Mouse (Mus musculus): ENCODE results near the gene Tppp3. TPM values are rescaled to one million over a fixed set of nuclear protein-coding genes. Genes with fewer than 3 reads are reported as not detected.

Tppp3 gene
- polyA plus RNA-seq, 1 experiment: 3.5 TPM

GRCm38 (mm10) chr8:105445296-105446126 is 25.8 kb downstream of the Tppp3 start:
- Histone ChIP-seq H3K4me3 (replicated peaks; ENCODE audit: control insufficient read depth, low read depth, low read length) (no peak overlapping the region), H3K4me1 (ENCODE audit: control insufficient read depth, insufficient read depth, low read length) (no peaks in the 10 kb centered on the region), H3K27ac (ENCODE audit: control insufficient read depth, insufficient read depth, low read depth, low read length, poor library complexity) (no peak overlapping the region)
- WGBS: 66% methylated on average over 11 of the region's 11 CpGs
- no peak for TF ChIP-seq CTCF (IDR thresholded peaks at IDR 0.05; ENCODE audit: control insufficient read depth, insufficient read depth, low read length)
- TF ChIP-seq POLR2A (IDR thresholded peaks at IDR 0.05; ENCODE audit: borderline replicate concordance, control insufficient read depth, low read depth, low read length): no peak

GRCm38 (mm10) chr8:105442661-105443060 is 28.7 kb downstream of the Tppp3 start:
- Histone ChIP-seq H3K4me3 (replicated peaks; ENCODE audit: control insufficient read depth, low read depth, low read length) (no peak overlapping the region), H3K4me1 (ENCODE audit: control insufficient read depth, insufficient read depth, low read length) (no peaks in the 10 kb centered on the region), H3K27ac (ENCODE audit: control insufficient read depth, insufficient read depth, low read depth, low read length, poor library complexity) (no peak overlapping the region)
- TF ChIP-seq POLR2A (IDR thresholded peaks at IDR 0.05; ENCODE audit: borderline replicate concordance, control insufficient read depth, low read depth, low read length) (no peak), CTCF (IDR thresholded peaks at IDR 0.05; ENCODE audit: control insufficient read depth, insufficient read depth, low read length) (no peak)
- 78% methylated on average over 5 of the region's 5 CpGs for WGBS

- Histone ChIP-seq H3K4me3 (replicated peaks; ENCODE audit: control insufficient read depth, low read depth, low read length) (no peak overlapping the region), H3K4me1 (ENCODE audit: control insufficient read depth, insufficient read depth, low read length) (no peaks in the 10 kb centered on the region), H3K27ac (ENCODE audit: control insufficient read depth, insufficient read depth, low read depth, low read length, poor library complexity) (no peak overlapping the region)
- WGBS: 12% methylated on average over 6 of the region's 6 CpGs
- TF ChIP-seq CTCF (IDR thresholded peaks at IDR 0.05; ENCODE audit: control insufficient read depth, insufficient read depth, low read length) (peak; percentile 48; the same call in 1 of the 2 replicates), POLR2A (IDR thresholded peaks at IDR 0.05; ENCODE audit: borderline replicate concordance, control insufficient read depth, low read depth, low read length) (no peak)
These were observed 29.9 kb downstream of the Tppp3 start for GRCm38 (mm10) chr8:105441433-105441832.

- WGBS: 58% methylated on average over 5 of the region's 5 CpGs
- peak; percentile 47; the same call in 1 of the 2 replicates for TF ChIP-seq CTCF (IDR thresholded peaks at IDR 0.05; ENCODE audit: control insufficient read depth, insufficient read depth, low read length)
- TF ChIP-seq POLR2A (IDR thresholded peaks at IDR 0.05; ENCODE audit: borderline replicate concordance, control insufficient read depth, low read depth, low read length): no peak
- no peaks in the 10 kb centered on the region for H3K4me1 ChIP-seq (ENCODE audit: control insufficient read depth, insufficient read depth, low read length)
- no peak overlapping the region for H3K4me3 ChIP-seq (replicated peaks; ENCODE audit: control insufficient read depth, low read depth, low read length)
- no peak overlapping the region for H3K27ac ChIP-seq (ENCODE audit: control insufficient read depth, insufficient read depth, low read depth, low read length, poor library complexity)
These were observed 32.5 kb downstream of the Tppp3 start for GRCm38 (mm10) chr8:105438865-105439264.

DNA sequence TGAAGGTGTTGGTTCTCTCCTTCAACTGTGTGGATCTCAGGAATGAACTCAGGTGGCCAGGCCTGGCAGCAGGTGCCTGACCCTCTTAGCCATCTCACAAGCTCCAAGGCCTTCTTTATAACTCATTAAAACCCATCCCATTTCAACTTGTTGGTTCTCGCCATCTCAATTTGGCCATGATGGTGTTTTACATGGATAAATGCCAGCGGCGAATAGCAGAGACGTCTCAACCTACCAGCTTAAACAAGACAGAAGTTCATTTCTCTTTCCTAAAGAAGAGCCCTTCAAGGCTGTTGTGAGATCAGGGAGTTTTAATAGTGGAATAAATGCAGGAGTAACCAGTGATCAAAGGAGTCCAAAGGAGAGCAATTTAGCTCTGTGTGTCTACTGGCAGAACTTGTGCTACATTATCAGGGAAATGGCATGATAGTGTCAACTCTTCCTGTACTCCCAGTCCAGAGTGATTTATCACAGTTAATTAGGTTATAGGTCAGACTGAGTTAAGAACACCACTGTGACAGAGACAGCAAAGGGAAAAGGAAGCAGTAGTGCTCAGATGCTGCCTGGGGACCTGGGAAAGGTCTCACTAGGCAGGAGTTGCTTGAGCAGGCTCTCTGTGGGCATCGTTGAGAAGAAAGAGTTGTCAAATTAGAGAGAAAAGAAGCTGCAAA is 34.1 kb downstream of the Tppp3 start:
- H3K4me1 ChIP-seq (ENCODE audit: control insufficient read depth, insufficient read depth, low read length): no peaks in the 10 kb centered on the region
- no peak overlapping the region for H3K4me3 ChIP-seq (replicated peaks; ENCODE audit: control insufficient read depth, low read depth, low read length)
- TF ChIP-seq POLR2A (IDR thresholded peaks at IDR 0.05; ENCODE audit: borderline replicate concordance, control insufficient read depth, low read depth, low read length): no peak
- TF ChIP-seq CTCF (IDR thresholded peaks at IDR 0.05; ENCODE audit: control insufficient read depth, insufficient read depth, low read length): no peak
- H3K27ac ChIP-seq (ENCODE audit: control insufficient read depth, insufficient read depth, low read depth, low read length, poor library complexity): no peak overlapping the region
- WGBS: 82% methylated on average over 5 of the region's 5 CpGs

- Histone ChIP-seq H3K27ac (ENCODE audit: control insufficient read depth, insufficient read depth, low read depth, low read length, poor library complexity) (no peak overlapping the region), H3K4me3 (replicated peaks; ENCODE audit: control insufficient read depth, low read depth, low read length) (no peak overlapping the region), H3K4me1 (ENCODE audit: control insufficient read depth, insufficient read depth, low read length) (no peaks in the 10 kb centered on the region)
- TF ChIP-seq POLR2A (IDR thresholded peaks at IDR 0.05; ENCODE audit: borderline replicate concordance, control insufficient read depth, low read depth, low read length): no peak
- no peak for TF ChIP-seq CTCF (IDR thresholded peaks at IDR 0.05; ENCODE audit: control insufficient read depth, insufficient read depth, low read length)
- WGBS: 76% methylated on average over 5 of the region's 5 CpGs
These were observed 35.1 kb downstream of the Tppp3 start for GRCm38 (mm10) chr8:105436218-105436617.

DNA sequence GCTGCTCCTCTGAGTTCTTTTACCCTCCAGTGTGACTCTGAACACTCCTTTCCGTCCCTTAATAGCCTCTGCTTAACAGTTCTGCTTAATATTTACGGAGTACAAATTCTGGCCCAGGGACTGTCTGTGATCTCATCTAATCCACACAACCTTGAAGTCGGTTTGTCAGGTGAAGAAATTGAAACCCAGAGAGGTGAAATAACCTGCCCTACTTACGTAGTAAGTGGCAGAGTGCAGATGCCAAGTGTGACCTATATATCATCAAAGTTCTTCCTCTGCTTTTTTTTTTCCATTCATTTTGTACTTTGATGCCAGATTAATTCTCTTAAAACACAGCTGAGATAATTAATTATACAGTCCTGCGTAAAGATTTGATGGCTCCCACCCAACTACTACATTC is 37.2 kb downstream of the Tppp3 start:
- Histone ChIP-seq H3K4me1 (ENCODE audit: control insufficient read depth, insufficient read depth, low read length) (no peaks in the 10 kb centered on the region), H3K4me3 (replicated peaks; ENCODE audit: control insufficient read depth, low read depth, low read length) (no peak overlapping the region), H3K27ac (ENCODE audit: control insufficient read depth, insufficient read depth, low read depth, low read length, poor library complexity) (no peak overlapping the region)
- TF ChIP-seq POLR2A (IDR thresholded peaks at IDR 0.05; ENCODE audit: borderline replicate concordance, control insufficient read depth, low read depth, low read length): no peak
- no peak for TF ChIP-seq CTCF (IDR thresholded peaks at IDR 0.05; ENCODE audit: control insufficient read depth, insufficient read depth, low read length)
- WGBS: 78% methylated on average over 5 of the region's 5 CpGs

GRCm38 (mm10) chr8:105433511-105433910 is 37.8 kb downstream of the Tppp3 start:
- TF ChIP-seq CTCF (IDR thresholded peaks at IDR 0.05; ENCODE audit: control insufficient read depth, insufficient read depth, low read length) (no peak), POLR2A (IDR thresholded peaks at IDR 0.05; ENCODE audit: borderline replicate concordance, control insufficient read depth, low read depth, low read length) (no peak)
- Histone ChIP-seq H3K4me3 (replicated peaks; ENCODE audit: control insufficient read depth, low read depth, low read length) (no peak overlapping the region), H3K4me1 (ENCODE audit: control insufficient read depth, insufficient read depth, low read length) (no peaks in the 10 kb centered on the region), H3K27ac (ENCODE audit: control insufficient read depth, insufficient read depth, low read depth, low read length, poor library complexity) (no peak overlapping the region)
- 70% methylated on average over 5 of the region's 5 CpGs for WGBS

Measured in bone marrow, adult 2 months (tissue).